Mouse (Mus musculus) olfactory bulb, adult 2 months (tissue): ENCODE measurements around the gene Dock2. TPM values are rescaled to one million over a fixed set of nuclear protein-coding genes. Genes with fewer than 3 reads are reported as not detected.

Source experiments
- H3K27ac ChIP-seq: fragments of 200-500 bp; 2 replicates; pipeline ENCODE4 v1.5.1; 2012; ENCODE audit warnings: low read depth, low read length; ENCODE audit not compliant: insufficient read depth
- H3K4me1 ChIP-seq: fragments of 200-500 bp; 2 replicates; pipeline ENCODE4 v1.6.1; 2012; ENCODE audit warnings: low read length; ENCODE audit not compliant: control insufficient read depth, insufficient read depth
- H3K4me3 ChIP-seq: fragments of 200-500 bp; 2 replicates; pipeline ENCODE4 v1.5.1; 2012; ENCODE audit warnings: mild to moderate bottlenecking, low read depth, low read length, moderate library complexity; ENCODE audit not compliant: insufficient read depth
- CTCF ChIP-seq: fragments of 200-500 bp; IDR thresholded peaks from 2 replicates; pipeline ENCODE4 v1.5.1; 2012; ENCODE audit warnings: low read depth, mild to moderate bottlenecking, low read length, moderate library complexity; ENCODE audit not compliant: insufficient read depth
- POLR2A ChIP-seq: fragments of 200-500 bp; IDR thresholded peaks from 2 replicates; pipeline ENCODE4 v1.6.1; 2012; ENCODE audit warnings: mild to moderate bottlenecking, low read depth, low read length, moderate library complexity; ENCODE audit not compliant: insufficient read depth
- WGBS: fragments of 180-500 bp; shearing (Covaris S2); methylation state at CpG from one replicate; pipeline ENCODE4 v1.1.7; 2018; 5-methylcytosine and 5-hydroxymethylcytosine counted together
- polyA plus RNA-seq: library from polyadenylated mRNA; stranded (reverse); fragments of >200 nt; gene quantifications from 2 replicates; pipeline ENCODE4 v1.2.4, GENCODE M21; 2012; ENCODE audit warnings: low replicate concordance; ENCODE audit not compliant: missing spikeins, insufficient read depth, insufficient read length

Dock2 gene
- polyA plus RNA-seq, 1 experiment = not detected

DNA sequence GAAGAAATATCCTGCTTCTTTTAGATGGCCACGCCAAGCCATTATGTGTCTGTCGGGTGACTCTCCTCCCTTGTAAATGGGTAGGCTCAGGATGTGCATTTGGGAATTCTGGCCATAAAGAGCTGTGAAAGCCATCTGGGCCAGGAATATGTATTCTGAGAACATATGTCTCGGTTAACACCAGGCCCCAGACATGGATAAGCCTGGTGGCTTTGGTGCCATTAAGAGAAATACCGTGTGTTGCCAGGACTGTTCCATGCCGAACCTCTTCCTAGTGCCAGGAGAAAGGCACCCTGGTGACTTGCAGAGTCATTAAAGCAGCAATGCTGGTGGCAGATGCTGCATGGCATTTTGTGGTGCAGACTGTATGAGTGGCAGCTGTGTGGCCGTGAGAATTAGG, 406.0 kb downstream of the Dock2 start:
- no peaks in the 10 kb centered on the region for H3K4me1 ChIP-seq
- no peak overlapping the region for H3K27ac ChIP-seq
- H3K4me3 ChIP-seq = no peak overlapping the region
- TF ChIP-seq CTCF (no peak), POLR2A (no peak)
- WGBS = 88% methylated on average over 6 of the region's 6 CpGs

DNA sequence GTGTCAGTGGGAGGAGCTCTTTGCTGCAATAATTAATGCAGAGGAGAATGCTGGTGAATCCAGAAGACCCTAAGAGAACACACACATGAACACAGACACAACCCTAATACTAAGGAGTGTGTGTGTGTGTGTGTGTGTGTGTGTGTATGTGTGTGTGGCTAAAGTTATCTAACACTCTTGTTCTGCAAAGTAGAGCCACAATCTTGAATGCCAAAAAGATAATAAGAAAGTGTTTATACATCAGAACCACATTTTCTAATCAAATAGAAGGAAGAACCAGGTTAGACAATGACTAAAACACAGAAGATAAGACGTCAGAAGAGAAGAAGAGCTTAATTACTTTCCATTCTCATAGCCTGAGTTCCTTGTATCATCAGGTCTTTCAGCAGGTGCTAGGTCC, 408.1 kb downstream of the Dock2 start:
- TF ChIP-seq POLR2A (no peak), CTCF (no peak)
- Histone ChIP-seq H3K4me1 (no peaks in the 10 kb centered on the region), H3K27ac (no peak overlapping the region), H3K4me3 (no peak overlapping the region)
- 69% methylated on average over 1 of the region's 1 CpGs for WGBS

DNA sequence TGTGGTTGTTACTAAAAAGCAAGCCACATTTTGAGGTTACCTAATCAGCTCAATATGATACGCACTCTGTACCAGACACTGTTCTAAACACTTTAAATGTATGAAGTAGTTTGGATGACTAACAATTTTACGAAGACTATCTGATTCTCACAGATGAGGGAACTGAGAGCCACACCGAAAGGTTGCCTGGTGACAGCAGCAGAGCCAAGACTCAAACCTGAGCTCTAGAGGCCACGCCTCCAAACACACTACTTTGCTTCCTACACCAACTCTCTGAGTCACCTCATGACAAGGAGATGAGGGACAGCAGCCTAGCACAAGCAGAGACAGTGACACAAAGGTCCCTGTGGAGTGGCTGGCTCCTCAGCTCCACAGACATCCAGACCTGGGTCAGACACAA, 411.5 kb downstream of the Dock2 start:
- no peak overlapping the region for H3K4me3 ChIP-seq
- H3K4me1 ChIP-seq = no peaks in the 10 kb centered on the region
- TF ChIP-seq POLR2A (no peak), CTCF (no peak)
- H3K27ac ChIP-seq = no peak overlapping the region
- 91% methylated on average over 4 of the region's 4 CpGs for WGBS

DNA sequence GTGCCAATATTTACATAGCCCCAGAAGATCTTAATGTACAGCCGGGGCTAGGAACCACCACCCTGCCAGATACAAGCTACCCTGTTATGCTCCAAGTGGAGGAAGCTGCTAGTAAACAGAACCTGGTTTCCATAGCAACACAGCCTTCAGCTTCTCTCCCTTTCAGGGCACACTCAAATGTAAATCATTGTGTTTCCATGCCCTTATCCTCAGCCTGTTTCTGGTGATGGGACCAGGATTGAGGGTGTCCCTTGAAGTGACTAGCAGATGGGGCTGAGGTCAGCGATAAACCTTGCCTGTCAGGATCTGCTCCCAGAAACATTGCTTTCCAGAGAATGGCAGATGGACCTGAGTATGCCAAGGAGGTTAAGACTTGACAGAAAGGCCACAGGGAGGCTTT, 427.6 kb downstream of the Dock2 start:
- 66% methylated on average over 2 of the region's 2 CpGs for WGBS
- H3K27ac ChIP-seq = no peak overlapping the region
- H3K4me1 ChIP-seq = peaks cover 5% of the 10 kb centered on the region
- H3K4me3 ChIP-seq = no peak overlapping the region
- TF ChIP-seq POLR2A (no peak), CTCF (no peak)

DNA sequence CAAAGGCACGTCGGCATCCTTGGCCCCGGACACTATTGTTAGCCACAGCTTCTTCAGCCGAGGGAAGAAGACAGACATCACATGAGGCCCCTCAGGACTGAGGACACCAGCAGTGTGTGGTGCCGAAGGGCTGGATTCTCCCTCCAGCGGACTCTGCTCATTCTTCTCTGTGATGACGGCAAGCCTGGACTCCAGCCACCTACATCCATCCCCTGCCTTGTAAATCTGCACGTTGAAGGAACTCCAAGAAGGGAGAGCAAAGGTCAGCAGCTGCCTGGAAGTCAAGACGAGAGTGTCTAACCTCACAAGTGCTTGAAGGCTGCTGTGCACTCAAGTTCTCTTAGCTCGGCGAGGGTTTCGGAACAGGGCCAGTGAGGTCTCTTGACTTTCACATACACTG, 428.3 kb downstream of the Dock2 start:
- Histone ChIP-seq H3K4me1 (peaks cover 5% of the 10 kb centered on the region), H3K27ac (no peak overlapping the region), H3K4me3 (no peak overlapping the region)
- WGBS = 77% methylated on average over 12 of the region's 12 CpGs
- TF ChIP-seq CTCF = no peak
- TF ChIP-seq POLR2A = no peak

DNA sequence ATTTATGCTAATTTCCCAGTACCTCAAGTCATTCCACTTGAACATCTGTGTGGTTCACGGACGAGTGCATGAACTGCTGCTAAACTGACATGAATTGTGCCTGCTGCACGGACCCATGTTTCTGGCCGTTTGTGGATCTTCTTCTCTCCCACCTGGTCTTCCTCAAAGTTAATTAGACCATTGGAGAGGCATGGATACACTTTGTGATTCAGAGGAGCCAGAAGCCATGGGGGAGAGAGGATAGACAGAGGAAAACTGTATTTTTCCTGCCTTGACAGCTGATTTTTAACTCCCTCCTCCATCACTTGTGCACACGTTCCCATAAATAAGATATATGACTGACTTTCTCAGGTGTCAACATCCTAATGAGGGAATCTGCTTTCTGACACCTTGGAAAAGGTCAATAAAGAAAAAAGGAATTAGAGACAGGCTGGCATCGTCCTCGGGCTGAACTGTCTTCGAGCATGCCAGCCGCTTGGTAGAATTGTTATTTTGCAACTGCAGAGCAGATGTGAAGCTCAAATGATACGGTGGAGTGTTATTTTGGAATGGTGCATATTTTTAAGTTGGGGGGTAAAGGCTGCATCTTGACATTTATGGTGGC, 434.1 kb downstream of the Dock2 start:
- H3K4me3 ChIP-seq = no peak overlapping the region
- WGBS = 54% methylated on average over 10 of the region's 10 CpGs
- TF ChIP-seq POLR2A (no peak), CTCF (no peak)
- H3K4me1 ChIP-seq = peaks cover 15% of the 10 kb centered on the region
- peak overlapping the region; percentile 26 for H3K27ac ChIP-seq

DNA sequence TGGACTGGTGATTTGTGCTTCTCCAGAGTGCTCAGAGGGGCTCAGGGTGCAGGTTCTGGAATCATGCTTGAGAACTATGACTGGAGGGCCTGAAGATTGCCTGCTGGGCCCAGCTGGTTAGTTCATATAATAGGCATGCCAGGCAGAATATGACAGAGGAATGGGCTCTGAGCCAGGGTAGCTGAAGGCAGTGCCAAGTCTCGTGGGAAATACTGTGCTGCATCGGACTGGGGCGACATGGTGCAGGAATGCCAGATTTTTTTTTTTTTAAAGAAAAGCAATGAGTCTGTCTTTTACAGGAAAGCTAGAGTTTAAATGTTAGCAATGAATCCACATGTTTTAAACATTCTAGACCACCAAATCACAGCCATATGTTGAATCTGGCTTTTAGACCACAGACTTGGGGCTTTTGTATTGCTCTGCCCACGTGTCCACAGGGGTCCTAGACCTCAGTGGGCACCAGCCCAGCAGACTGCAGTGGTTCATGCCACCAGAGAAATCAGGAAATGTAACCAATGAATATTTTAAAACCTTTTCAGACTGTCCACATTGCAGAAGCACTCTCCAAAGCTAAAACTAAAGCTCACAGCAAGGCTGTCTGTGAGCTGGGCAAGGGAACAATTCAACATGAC, 435.3 kb downstream of the Dock2 start:
- Histone ChIP-seq H3K4me1 (peaks cover 21% of the 10 kb centered on the region), H3K27ac (no peak overlapping the region), H3K4me3 (no peak overlapping the region)
- TF ChIP-seq POLR2A (no peak), CTCF (no peak)
- 33% methylated on average over 4 of the region's 4 CpGs for WGBS

DNA sequence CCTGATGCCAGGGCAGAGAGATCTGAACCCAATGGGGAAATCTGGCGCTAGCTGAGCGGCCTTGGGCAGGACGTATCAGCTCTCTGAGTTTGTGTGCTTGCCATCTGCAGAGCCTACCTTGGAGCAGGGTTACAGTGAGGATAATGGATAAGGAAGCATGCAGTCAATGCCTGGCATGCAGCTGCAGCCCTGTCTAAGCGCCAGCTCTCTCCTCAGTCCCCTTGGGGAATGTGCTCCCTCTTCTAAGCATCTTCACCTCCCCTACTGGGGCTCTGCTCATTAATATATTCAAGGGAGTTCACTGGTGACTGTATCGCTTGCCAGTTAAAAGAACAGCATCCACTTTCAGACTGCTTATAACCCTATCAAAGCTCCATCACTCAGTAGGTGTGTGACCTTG, 439.4 kb downstream of the Dock2 start:
- peak overlapping the region; percentile 36; the same call in 1 of the 2 replicates for H3K27ac ChIP-seq
- TF ChIP-seq CTCF (no peak), POLR2A (no peak)
- no peak overlapping the region for H3K4me3 ChIP-seq
- WGBS = 48% methylated on average over 5 of the region's 5 CpGs
- H3K4me1 ChIP-seq = peaks cover 19% of the 10 kb centered on the region

DNA sequence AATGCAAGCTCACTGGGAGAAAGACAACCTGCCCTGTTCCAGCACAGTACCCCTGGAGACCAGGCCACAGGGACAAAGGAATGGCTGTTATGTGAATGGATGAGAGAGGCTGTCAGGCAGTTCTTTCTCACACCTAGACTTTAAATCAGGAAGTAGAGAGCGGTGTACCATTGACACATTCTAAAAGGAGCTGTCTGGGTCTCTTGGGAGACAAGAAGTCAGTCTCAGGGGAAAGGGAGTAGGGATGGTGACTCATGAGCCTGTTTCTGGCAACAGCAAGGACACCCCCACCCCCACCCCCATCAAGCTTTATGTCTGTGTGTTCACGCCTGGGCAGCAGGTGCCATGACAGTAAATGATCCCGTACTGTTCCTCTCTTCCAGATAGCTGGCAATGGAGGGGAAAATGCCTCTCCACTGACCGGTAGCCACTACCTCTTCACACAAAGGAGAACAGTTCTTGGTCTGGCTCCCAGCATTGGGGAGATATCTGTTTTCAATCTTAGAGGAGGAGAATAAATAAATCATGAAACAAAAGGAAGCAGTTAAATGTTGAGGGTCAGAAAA, 439.9 kb downstream of the Dock2 start:
- WGBS = 45% methylated on average over 4 of the region's 4 CpGs
- TF ChIP-seq POLR2A (no peak), CTCF (no peak)
- peak overlapping the region; percentile 45; the same call in 1 of the 2 replicates for H3K27ac ChIP-seq
- no peak overlapping the region for H3K4me3 ChIP-seq
- H3K4me1 ChIP-seq = peaks cover 19% of the 10 kb centered on the region

DNA sequence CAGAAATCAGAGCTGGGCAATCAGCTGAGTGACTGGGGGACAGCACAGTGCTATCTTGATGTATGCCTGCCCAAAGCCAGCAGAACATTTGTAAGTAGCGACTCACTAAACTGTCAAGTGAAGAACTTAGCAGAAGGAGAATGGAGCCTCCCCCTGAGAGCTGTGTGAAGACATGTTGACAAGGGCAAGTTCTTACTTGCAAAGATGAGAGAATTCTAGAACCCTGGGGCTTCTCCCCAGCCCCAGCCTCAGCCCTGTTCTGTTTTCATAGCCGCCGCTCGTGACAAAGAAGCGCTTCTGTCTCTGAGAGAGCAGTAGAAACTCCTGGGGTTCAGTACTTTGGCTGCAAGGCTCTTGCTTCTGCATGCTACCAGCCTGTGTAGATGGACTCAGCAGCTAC, 444.0 kb downstream of the Dock2 start:
- Histone ChIP-seq H3K4me3 (no peak overlapping the region), H3K27ac (no peak overlapping the region), H3K4me1 (peaks cover 11% of the 10 kb centered on the region)
- 79% methylated on average over 5 of the region's 5 CpGs for WGBS
- no peak for TF ChIP-seq CTCF
